Mouse (Mus musculus) spleen, adult 2 months (tissue): ENCODE measurements around the gene Sirt2. TPM values are rescaled to one million over a fixed set of nuclear protein-coding genes. Genes with fewer than 3 reads are reported as not detected.

ENCODE experiments used
- DNase-seq, 2 experiments: peaks; one replicate each; pipeline versions ENCODE4 v3.0.0 to v3.0.0-alpha.2; 2012 to 2021; ENCODE audit warnings: low spot score in 2 of 2, low read depth in 1 of 2
- H3K27ac ChIP-seq: fragments of 200-500 bp; 2 replicates; pipeline ENCODE4 v1.5.1; 2012; ENCODE audit warnings: low read length, inconsistent platforms; ENCODE audit not compliant: insufficient read depth
- H3K27me3 ChIP-seq: fragments of 200-500 bp; 2 replicates; pipeline ENCODE4 v1.6.1; 2012; ENCODE audit warnings: mild to moderate bottlenecking, moderate library complexity, low read length, inconsistent platforms; ENCODE audit not compliant: control insufficient read depth, insufficient read depth
- H3K36me3 ChIP-seq: fragments of 200-500 bp; 2 replicates; pipeline ENCODE4 v1.6.1; 2012; ENCODE audit warnings: mild to moderate bottlenecking, low read length, inconsistent platforms; ENCODE audit not compliant: control insufficient read depth, insufficient read depth
- H3K4me1 ChIP-seq: fragments of 200-500 bp; 2 replicates; pipeline ENCODE4 v1.6.1; 2011; ENCODE audit warnings: inconsistent platforms; ENCODE audit not compliant: control insufficient read depth, insufficient read depth, insufficient read length
- H3K4me3 ChIP-seq: fragments of 200-500 bp; 2 replicates; pipeline ENCODE4 v1.5.1; 2011; ENCODE audit warnings: mild to moderate bottlenecking, inconsistent platforms; ENCODE audit not compliant: insufficient read depth, insufficient read length; ENCODE audit errors: extremely low read depth
- CTCF ChIP-seq: fragments of 200-500 bp; IDR thresholded peaks from 2 replicates; pipeline ENCODE4 v1.5.1; 2011; ENCODE audit warnings: mild to moderate bottlenecking, inconsistent platforms; ENCODE audit not compliant: insufficient read depth, insufficient read length, insufficient replicate concordance; ENCODE audit errors: extremely low read depth
- POLR2A ChIP-seq: fragments of 200-500 bp; IDR thresholded peaks from 2 replicates; pipeline ENCODE4 v1.6.1; 2011; ENCODE audit warnings: low read depth, low read length, inconsistent platforms
- WGBS: fragments of 180-500 bp; shearing (Covaris S2); methylation state at CpG from one replicate; pipeline ENCODE4 v1.1.7; 2018; 5-methylcytosine and 5-hydroxymethylcytosine counted together
- polyA plus RNA-seq: library from polyadenylated mRNA; depleted of rRNA; stranded (reverse); fragments of >200 nt; gene quantifications from 2 replicates; pipeline ENCODE4 v1.2.3, GENCODE M21; 2012

Gene Sirt2
- polyA plus RNA-seq, 1 experiment: 48.4 TPM

DNA sequence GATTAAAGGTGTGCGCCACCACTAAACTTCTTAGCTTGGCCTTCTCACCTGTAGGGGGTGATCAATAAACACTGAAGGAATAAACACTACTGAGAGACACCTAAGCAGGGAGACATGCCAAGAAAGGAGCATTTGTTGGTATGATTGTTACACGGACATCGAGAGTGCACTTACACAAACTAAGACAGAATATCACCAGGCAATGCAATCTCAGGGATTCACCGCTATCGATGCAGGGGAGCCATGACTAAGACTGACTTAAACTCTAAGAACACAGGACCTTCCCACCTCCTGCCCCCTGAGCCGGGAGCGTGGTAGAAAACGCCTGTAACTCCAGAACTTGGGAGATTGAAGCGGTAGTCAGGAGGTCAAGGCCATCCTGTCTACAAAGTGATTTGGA is 25.6 kb upstream of the Sirt2 start:
- 34% methylated on average over 9 of the region's 9 CpGs for WGBS
- 0 out of 2 replicates have a peak overlapping the region, but pooled peaks have one; percentile 69 for H3K27ac ChIP-seq
- H3K4me1 ChIP-seq: peaks cover 4% of the 10 kb centered on the region
- H3K4me3 ChIP-seq: peak overlapping the region; percentile 85
- DNase-seq: no peak
- no peaks in the 10 kb centered on the region for H3K27me3 ChIP-seq
- peaks cover 2% of the 10 kb centered on the region; the same call in 1 of the 2 replicates for H3K36me3 ChIP-seq
- TF ChIP-seq CTCF (no peak), POLR2A (no peak)

DNA sequence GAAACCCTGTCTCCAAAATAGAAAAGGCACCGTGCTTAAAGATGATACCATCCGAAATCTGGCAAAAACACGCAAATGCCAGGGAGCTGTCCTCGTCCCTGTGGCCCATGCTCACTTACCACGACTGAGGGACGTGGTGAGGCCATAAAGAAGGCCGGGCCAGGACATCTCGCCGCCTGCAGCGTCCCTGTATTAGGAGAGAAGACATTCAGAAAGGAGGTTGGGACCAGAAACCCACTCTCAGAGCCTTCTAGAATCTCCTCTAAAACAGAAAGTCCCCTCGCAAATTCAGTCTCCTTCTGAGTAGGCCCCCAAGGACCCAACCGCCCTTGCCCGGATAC is 25.2 kb upstream of the Sirt2 start:
- peaks cover 2% of the 10 kb centered on the region; the same call in 1 of the 2 replicates for H3K36me3 ChIP-seq
- H3K27ac ChIP-seq: peak overlapping the region; percentile 69
- no peaks in the 10 kb centered on the region for H3K27me3 ChIP-seq
- H3K4me1 ChIP-seq: peaks cover 4% of the 10 kb centered on the region
- H3K4me3 ChIP-seq: peak overlapping the region; percentile 85
- TF ChIP-seq POLR2A (no peak), CTCF (no peak)
- WGBS: under 1% methylated on average over 13 of the region's 13 CpGs
- no peak for DNase-seq

DNA sequence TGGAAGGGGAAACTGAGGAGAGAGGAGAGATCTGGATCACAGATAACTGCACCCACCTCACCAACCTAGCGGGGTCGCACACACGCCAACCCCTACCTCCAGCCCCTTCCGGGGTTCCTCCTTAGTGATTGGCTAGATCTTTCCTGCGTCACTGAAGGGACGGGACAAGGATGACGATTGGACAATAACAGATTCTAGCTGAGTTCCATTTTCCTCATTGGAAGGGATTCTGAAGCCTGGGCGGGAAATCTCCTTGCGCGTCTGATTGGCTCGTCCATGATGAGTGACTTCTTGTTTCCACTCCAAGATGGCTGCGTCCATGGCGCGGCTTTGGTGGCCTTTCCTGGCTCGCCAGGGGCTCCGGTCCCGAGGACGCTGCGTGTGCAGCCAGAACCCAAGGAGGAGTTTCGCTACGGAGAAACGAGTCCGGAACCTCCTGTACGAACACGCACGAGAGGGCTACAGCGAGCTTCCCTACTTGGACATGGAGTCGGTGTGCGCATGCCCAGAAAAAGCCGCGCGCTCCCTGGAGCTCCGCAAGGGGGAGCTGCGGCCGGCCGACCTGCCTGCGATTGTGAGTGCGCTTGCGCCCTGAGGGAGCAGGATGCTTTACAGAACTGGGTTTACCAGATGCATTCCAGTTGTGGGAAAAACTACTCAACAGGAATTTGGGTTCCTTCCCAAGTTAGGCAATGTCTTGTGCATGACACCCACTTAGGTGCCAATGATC is 24.7 kb upstream of the Sirt2 start, which contains the start of the genes Mrps12 and Sars2:
Gene Mrps12, minus strand, starts transcription at position 112 of the 730 bp plus-strand sequence.
Gene Sars2, plus strand, starts transcription at position 284 of the 730 bp plus-strand sequence.
- H3K4me3 ChIP-seq: peak within 1 kb of the TSS; percentile 85
- under 1% methylated on average over 39 of the region's 39 CpGs for WGBS
- peak; percentile 87 to 98 for DNase-seq
- no peaks in the 10 kb centered on the region for H3K27me3 ChIP-seq
- H3K4me1 ChIP-seq: peaks cover 4% of the 10 kb centered on the region
- peaks cover 5% of the 10 kb centered on the region for H3K36me3 ChIP-seq
- peak within 1 kb of the TSS; percentile 84 for H3K27ac ChIP-seq
- TF ChIP-seq CTCF: peak; percentile 85
- TF ChIP-seq POLR2A: peak; percentile 81

DNA sequence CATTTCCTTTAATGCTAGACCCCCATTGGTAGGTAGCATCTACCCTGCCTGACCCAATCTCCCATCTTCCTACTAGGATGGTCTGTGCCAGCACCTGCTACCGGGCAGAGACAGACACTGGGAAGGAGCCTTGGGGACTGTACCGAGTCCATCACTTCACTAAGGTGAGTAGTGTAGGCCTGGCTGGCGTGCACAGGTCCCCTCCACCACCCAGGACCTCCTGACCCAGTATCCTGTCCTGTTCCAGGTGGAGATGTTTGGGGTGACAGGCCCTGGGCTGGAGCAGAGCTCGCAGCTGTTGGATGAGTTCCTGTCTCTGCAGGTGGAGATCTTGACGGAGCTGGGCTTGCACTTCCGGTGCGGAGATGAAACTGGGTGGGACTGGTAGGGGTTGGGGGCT is 16.6 kb upstream of the Sirt2 start:
- 95% methylated on average over 7 of the region's 7 CpGs for WGBS
- Histone ChIP-seq H3K4me1 (no peaks in the 10 kb centered on the region), H3K27ac (no peak overlapping the region), H3K27me3 (no peaks in the 10 kb centered on the region), H3K4me3 (no peak overlapping the region), H3K36me3 (peaks cover 6% of the 10 kb centered on the region)
- DNase-seq: no peak
- TF ChIP-seq POLR2A: no peak

DNA sequence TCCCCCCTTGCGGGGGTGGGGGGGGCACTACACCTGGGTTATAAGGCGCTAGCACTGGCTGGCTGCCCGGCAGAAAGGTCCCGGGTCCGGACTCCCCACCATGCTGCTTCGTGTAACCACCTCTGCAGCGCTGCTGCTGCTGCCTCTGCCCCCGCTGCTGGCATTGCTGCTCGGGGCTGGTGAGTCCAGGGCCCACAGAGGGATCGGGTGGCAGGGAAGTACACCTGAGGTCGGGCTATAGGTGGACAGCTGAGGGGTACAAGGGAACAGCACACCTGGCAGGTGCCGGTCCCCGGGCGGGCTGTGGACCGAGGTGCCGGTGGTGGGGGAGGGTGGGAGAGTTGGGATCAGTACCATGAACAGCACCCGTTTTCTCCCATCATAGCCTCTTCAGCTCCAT is 10.5 kb upstream of the Sirt2 start, which contains the start of gene Ccer2:
Gene Ccer2, plus strand, starts transcription at position 96 of the 400 bp plus-strand sequence.
- Histone ChIP-seq H3K27ac (no peak within 1 kb of the TSS), H3K4me1 (no peaks in the 10 kb centered on the region), H3K27me3 (no peaks in the 10 kb centered on the region), H3K4me3 (no peak within 1 kb of the TSS), H3K36me3 (peaks cover 26% of the 10 kb centered on the region)
- 9% methylated on average over 17 of the region's 17 CpGs for WGBS
- TF ChIP-seq CTCF: no peak
- TF ChIP-seq POLR2A: no peak
- no peak for DNase-seq

DNA sequence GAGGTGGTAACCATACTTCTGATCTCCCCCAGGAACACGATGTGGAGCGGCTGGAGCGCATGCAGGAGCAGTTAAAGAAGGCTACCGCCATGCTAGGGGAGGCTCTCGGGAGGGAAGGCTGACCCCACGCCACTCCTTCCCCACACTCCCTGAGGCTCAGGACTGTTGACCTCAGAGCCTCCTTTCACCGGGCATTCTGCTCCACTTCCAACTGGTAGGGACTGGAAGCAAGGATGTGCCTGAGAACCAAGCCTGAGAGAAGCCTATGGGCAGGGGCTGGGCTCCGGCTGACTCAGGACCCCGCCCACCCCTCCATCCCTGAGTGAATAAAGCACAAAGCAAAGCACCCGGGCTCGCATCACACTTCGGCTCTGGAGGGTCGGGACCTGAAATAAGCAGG is 7.9 kb upstream of the Sirt2 start:
- no peak overlapping the region for H3K4me3 ChIP-seq
- no peaks in the 10 kb centered on the region for H3K4me1 ChIP-seq
- H3K36me3 ChIP-seq: peaks cover 42% of the 10 kb centered on the region
- DNase-seq: no peak
- H3K27ac ChIP-seq: no peak overlapping the region
- WGBS: 91% methylated on average over 13 of the region's 13 CpGs
- TF ChIP-seq CTCF: no peak
- TF ChIP-seq POLR2A: no peak
- no peaks in the 10 kb centered on the region for H3K27me3 ChIP-seq

DNA sequence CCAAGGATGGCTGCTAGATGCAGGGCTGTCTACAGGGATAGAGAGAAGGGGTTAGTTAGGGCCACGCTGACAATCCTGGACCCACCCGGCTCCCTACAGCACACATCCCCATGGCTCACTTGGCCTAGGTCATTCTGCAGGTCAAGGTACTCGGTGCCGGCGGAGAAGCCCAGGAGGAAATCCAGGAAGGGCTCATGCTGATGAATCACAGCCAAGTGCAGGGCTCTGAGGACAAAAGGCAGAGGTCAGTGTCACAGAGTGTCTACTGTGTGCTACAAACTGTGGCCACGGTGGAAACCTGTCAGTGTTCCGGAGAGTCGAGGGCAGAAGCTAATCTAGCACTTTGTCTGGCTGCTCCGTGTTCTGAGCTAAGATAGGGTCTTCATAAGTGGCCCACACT is 4.6 kb upstream of the Sirt2 start:
- H3K27me3 ChIP-seq: no peaks in the 10 kb centered on the region
- no peak overlapping the region for H3K27ac ChIP-seq
- TF ChIP-seq POLR2A (no peak), CTCF (no peak)
- no peak for DNase-seq
- WGBS: 93% methylated on average over 9 of the region's 9 CpGs
- peaks cover 42% of the 10 kb centered on the region for H3K36me3 ChIP-seq
- no peak overlapping the region for H3K4me3 ChIP-seq
- H3K4me1 ChIP-seq: peaks cover 4% of the 10 kb centered on the region; the same call in 1 of the 2 replicates
